Mouse (Mus musculus) embryonic facial prominence, embryonic 11.5 days (tissue): ENCODE measurements around the gene Ovol3. TPM values are rescaled to one million over a fixed set of nuclear protein-coding genes. Genes with fewer than 3 reads are reported as not detected.

Source experiments
- ATAC-seq: fragments of 200-750 bp; cut with Nextera tagmentation; replicated peaks from 2 replicates; pipeline ENCODE4 v1.8.0; 2017; ENCODE audit warnings: low read depth; ENCODE audit not compliant: insufficient number of reproducible peaks, low FRiP score, low TSS enrichment
- DNase-seq: peaks from one replicate; pipeline ENCODE4 v3.0.0-alpha.2; 2015; ENCODE audit warnings: low spot score
- H3K27ac ChIP-seq: fragments of 300-500 bp; sonication (generic); replicated peaks from 2 replicates; pipeline ENCODE4 v1.5.1; 2014; ENCODE audit warnings: mild to moderate bottlenecking, low read depth, low read length, control low read depth
- H3K27me3 ChIP-seq: fragments of 300-500 bp; sonication (generic); 2 replicates; pipeline ENCODE4 v1.6.1; 2014; ENCODE audit warnings: mild to moderate bottlenecking, low read length, moderate library complexity, mixed read lengths; ENCODE audit not compliant: control insufficient read depth, insufficient read depth
- H3K36me3 ChIP-seq: fragments of 300-500 bp; sonication (generic); replicated peaks from 2 replicates; pipeline ENCODE4 v1.6.1; 2014; ENCODE audit warnings: low read depth, mild to moderate bottlenecking, low read length, moderate library complexity, mixed read lengths; ENCODE audit not compliant: control insufficient read depth, insufficient read depth
- H3K4me1 ChIP-seq: fragments of 300-500 bp; sonication (generic); 2 replicates; pipeline ENCODE4 v1.6.1; 2014; ENCODE audit warnings: low read length, mixed read lengths; ENCODE audit not compliant: control insufficient read depth, insufficient read depth
- H3K4me2 ChIP-seq: fragments of 300-500 bp; sonication (generic); 2 replicates; pipeline ENCODE4 v1.6.1; 2014; ENCODE audit warnings: low read depth, mild to moderate bottlenecking, control low read depth, low read length, moderate library complexity
- H3K4me3 ChIP-seq: fragments of 300-500 bp; sonication (generic); 2 replicates; pipeline ENCODE4 v1.5.1; 2014; ENCODE audit warnings: low read depth, low read length, control low read depth
- H3K9ac ChIP-seq: fragments of 300-500 bp; sonication (generic); replicated peaks from 2 replicates; pipeline ENCODE4 v1.6.1; 2014; ENCODE audit warnings: mild to moderate bottlenecking, control low read depth, low read length
- H3K9me3 ChIP-seq: fragments of 300-500 bp; sonication (generic); replicated peaks from 2 replicates; pipeline ENCODE4 v1.6.1; 2016; ENCODE audit warnings: mild to moderate bottlenecking, low read length, inconsistent platforms, mixed read lengths; ENCODE audit not compliant: control insufficient read depth
- WGBS: fragments of 180-500 bp; shearing (Covaris S2); extraction: QIAGEN DNeasy Blood & Tissue Kit; methylation state at CpG from one replicate; pipeline ENCODE4 v1.1.7; 2014; 5-methylcytosine and 5-hydroxymethylcytosine counted together
- polyA plus RNA-seq: library from polyadenylated mRNA; unstranded; fragments of >200 nt; fragmentation: Nextera tagmentation; extraction: Ambion mirVana; gene quantifications from 2 replicates; pipeline ENCODE4 v1.2.1, GENCODE M21; 2014

Gene Ovol3
- polyA plus RNA-seq, 1 experiment from 2014 or later = not detected

DNA sequence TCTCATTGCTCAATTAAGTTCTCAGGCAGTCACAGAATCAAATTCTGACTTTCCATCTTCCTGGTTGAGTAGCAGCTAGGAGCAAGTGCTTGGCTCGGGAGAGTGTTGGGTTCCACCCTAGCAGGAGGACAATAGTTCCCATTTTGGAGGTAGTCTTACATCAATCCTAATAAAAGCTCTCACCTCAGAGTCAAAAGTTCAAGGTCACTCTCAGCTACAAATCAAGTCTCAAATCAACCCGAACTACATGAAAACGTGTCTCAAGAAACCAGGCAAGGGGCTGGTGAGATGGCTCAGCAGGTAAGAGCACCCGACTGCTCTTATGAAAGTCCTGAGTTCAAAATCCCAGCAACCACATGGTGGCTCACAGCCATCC is 46.4 kb downstream of the Ovol3 start:
- Histone ChIP-seq H3K4me2 (no peak overlapping the region), H3K27me3 (no peaks in the 10 kb centered on the region), H3K36me3 (peaks cover 7% of the 10 kb centered on the region; the same call in 1 of the 2 replicates), H3K4me3 (no peak overlapping the region), H3K4me1 (peaks cover 5% of the 10 kb centered on the region), H3K27ac (no peak overlapping the region), H3K9ac (no peak overlapping the region), H3K9me3 (no peaks in the 10 kb centered on the region)
- no peak for ATAC-seq
- WGBS = 86% methylated on average over 4 of the region's 4 CpGs
- DNase-seq = no peak

DNA sequence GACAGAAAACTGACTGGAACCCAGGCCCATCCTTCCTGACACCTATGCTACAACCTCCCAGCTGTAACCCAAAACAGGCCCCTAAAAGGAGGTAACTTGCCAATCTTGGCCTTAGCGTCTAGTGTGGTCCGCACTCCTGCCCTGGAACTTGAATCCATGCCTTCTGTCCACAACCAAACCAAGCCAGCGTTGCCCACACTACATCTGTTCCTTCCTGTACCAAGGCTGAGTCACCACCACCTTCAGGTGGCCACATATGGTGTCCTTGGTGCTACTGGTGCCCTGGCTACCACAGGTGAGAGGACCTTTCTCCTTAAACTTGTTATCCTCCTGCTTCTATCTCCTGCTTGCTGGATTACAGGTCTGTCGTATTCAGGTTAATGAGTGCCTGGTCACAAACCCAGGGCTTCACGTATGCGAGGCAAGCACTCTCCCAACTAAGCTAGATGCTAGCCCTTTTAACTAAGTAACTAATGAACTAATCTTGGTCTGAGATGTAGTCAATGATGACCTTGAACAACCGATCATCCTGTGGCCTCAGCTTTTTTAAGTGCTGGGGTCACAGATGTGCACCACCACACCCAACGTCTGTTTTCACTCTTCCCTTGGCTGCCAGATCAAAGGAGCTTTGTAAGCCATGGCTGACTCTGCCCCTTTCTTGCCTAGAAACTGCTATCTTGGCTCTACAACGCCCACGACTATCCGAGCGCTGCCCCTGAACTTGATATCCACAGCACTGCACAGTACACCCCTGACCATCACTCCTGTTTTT is 47.0 kb downstream of the Ovol3 start:
- no peak for ATAC-seq
- Histone ChIP-seq H3K27ac (no peak overlapping the region), H3K36me3 (peaks cover 7% of the 10 kb centered on the region; the same call in 1 of the 2 replicates), H3K27me3 (no peaks in the 10 kb centered on the region), H3K4me1 (peaks cover 7% of the 10 kb centered on the region), H3K9ac (no peak overlapping the region), H3K4me3 (no peak overlapping the region), H3K4me2 (no peak overlapping the region), H3K9me3 (no peaks in the 10 kb centered on the region)
- DNase-seq = no peak
- 77% methylated on average over 12 of the region's 12 CpGs for WGBS

DNA sequence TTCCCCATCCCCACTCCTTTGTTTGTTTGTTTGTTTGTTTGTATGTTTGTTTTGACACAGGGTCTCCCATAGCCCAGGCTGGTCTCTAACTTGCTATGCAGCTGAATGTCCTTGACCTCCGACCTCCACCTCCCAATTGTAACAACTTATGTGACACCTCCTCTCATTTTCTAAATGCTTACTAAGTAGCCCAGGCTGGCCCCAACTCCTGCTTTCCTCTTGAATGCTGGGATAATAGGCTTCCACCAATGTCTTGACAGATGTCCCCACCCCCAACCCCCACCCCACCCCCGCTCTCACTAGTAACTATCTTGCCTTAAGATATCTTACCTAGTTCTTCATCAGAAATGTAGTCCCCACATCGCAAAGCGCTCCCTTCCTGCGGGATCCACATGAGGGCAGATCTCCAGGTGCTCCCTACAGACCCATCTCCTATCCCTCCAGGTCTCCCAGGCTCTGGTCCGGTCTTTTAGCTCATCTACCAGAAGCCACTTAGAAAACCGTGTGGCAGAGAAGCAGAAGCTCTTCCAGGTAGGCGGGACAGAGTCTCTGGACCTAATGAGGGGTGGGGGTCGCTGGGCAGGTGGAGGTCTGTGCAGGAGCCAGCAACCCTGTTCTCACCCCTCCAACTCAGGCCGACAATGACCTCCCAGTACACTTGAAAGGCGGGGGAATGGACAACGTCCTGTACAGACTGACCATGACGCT is 50.7 kb downstream of the Ovol3 start:
- no peak for ATAC-seq
- Histone ChIP-seq H3K27ac (no peak overlapping the region), H3K4me3 (no peak overlapping the region)

DNA sequence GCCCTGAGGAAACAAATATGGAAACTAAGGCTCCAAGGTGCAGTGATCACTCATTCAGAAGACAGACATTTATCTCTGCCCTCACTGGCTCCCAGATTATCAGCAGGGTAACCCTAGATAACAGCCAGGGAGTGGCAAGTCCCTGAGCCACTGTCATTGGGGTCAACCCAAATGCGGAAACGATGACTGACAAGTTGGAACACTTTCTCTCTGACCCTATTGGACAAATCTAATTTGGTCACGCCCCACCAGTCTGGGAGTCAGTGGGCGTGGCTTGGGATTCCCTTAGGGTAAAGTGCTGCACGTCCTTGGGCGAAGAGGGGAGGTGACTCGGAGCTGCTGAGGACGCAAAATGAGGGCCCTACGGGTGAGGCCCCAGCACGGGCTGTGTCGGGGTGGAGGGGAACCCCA is 51.6 kb downstream of the Ovol3 start, which contains the start of gene Cox7a1:
Gene Cox7a1 (plus strand): TSS at position 266 of the 411 bp plus-strand sequence.
- Histone ChIP-seq H3K27ac (no peak within 1 kb of the TSS), H3K9ac (no peak within 1 kb of the TSS)
- WGBS = 2% methylated on average over 11 of the region's 11 CpGs

More for the DNA sequence above, 50.7 kb downstream of the Ovol3 start:
- H3K9ac ChIP-seq = no peak overlapping the region
- no peaks in the 10 kb centered on the region for H3K27me3 ChIP-seq
- H3K9me3 ChIP-seq = no peaks in the 10 kb centered on the region
- H3K4me2 ChIP-seq = no peak overlapping the region
- H3K4me1 ChIP-seq = peaks cover 4% of the 10 kb centered on the region; the same call in 1 of the 2 replicates
- DNase-seq = no peak
- peaks cover 7% of the 10 kb centered on the region; the same call in 1 of the 2 replicates for H3K36me3 ChIP-seq
- 70% methylated on average over 13 of the region's 13 CpGs for WGBS

More for the DNA sequence above, 51.6 kb downstream of the Ovol3 start, which contains the start of gene Cox7a1:
- Histone ChIP-seq H3K4me3 (no peak within 1 kb of the TSS), H3K27me3 (no peaks in the 10 kb centered on the region), H3K9me3 (no peaks in the 10 kb centered on the region), H3K4me1 (peaks cover 4% of the 10 kb centered on the region; the same call in 1 of the 2 replicates), H3K4me2 (no peak within 1 kb of the TSS; the same call in 1 of the 2 replicates), H3K36me3 (peaks cover 7% of the 10 kb centered on the region; the same call in 1 of the 2 replicates)
- DNase-seq (peak; percentile 77), ATAC-seq (0 out of 2 replicates have a peak, but pooled peaks have one; percentile 41)

Other genes with a start within 250 kb of the Ovol3 start
- 4.6 and 5.8 TPM in 2 replicates for gene Zfp14, start 184.3 kb downstream of the Ovol3 start, polyA plus RNA-seq
- 3.4 and 4.2 TPM in 2 replicates for gene Zfp82, start 162.8 kb downstream of the Ovol3 start, polyA plus RNA-seq
- gene Gm26920, start 145.3 kb downstream of the Ovol3 start, polyA plus RNA-seq = 3.6 and 4.8 TPM in 2 replicates
- gene Zfp566, start 145.2 kb downstream of the Ovol3 start, polyA plus RNA-seq = 17.5 and 18.4 TPM in 2 replicates
- gene Zfp260, start 140.9 kb downstream of the Ovol3 start, polyA plus RNA-seq = 152 and 161 TPM in 2 replicates
- 5.9 and 6.2 TPM in 2 replicates for gene Zfp382, start 113.8 kb downstream of the Ovol3 start, polyA plus RNA-seq
- gene Zfp146, start 66.0 kb downstream of the Ovol3 start, polyA plus RNA-seq = 19.8 and 23.0 TPM in 2 replicates
- gene Cox7a1, start 51.6 kb downstream of the Ovol3 start, polyA plus RNA-seq = 2.4 and 3.0 TPM in 2 replicates
- gene Capns1, start 36.9 kb downstream of the Ovol3 start, polyA plus RNA-seq = 56.8 and 56.9 TPM in 2 replicates
- gene Polr2i, start 3.8 kb downstream of the Ovol3 start, polyA plus RNA-seq = 166 and 177 TPM in 2 replicates
- 245 and 256 TPM in 2 replicates for gene Tbcb, start 3.5 kb downstream of the Ovol3 start, polyA plus RNA-seq
- 0.28 and 0.31 TPM in 2 replicates for gene Thap8, start 44.4 kb upstream of the Ovol3 start, polyA plus RNA-seq
- gene Wdr62, start 44.7 kb upstream of the Ovol3 start, polyA plus RNA-seq = 5.2 and 9.3 TPM in 2 replicates
- gene Clip3, start 56.0 kb upstream of the Ovol3 start, polyA plus RNA-seq = 52.5 and 70.5 TPM in 2 replicates
- gene Alkbh6, start 73.0 kb upstream of the Ovol3 start, polyA plus RNA-seq = 80.7 and 92.0 TPM in 2 replicates
- gene Syne4, start 79.1 kb upstream of the Ovol3 start, polyA plus RNA-seq = 34.5 and 44.5 TPM in 2 replicates
- gene E130208F15Rik, start 86.0 kb upstream of the Ovol3 start, polyA plus RNA-seq = 1.4 TPM in 1 of 2 replicates, not detected in the other
- 24.4 and 25.0 TPM in 2 replicates for gene Sdhaf1, start 88.2 kb upstream of the Ovol3 start, polyA plus RNA-seq
- gene Lrfn3, start 127.0 kb upstream of the Ovol3 start, polyA plus RNA-seq = 4.5 and 5.1 TPM in 2 replicates
- gene Tyrobp, start 178.0 kb upstream of the Ovol3 start, polyA plus RNA-seq = 16.9 and 17.9 TPM in 2 replicates
- gene Hcst, start 184.1 kb upstream of the Ovol3 start, polyA plus RNA-seq = 0.72 TPM in 1 of 2 replicates, not detected in the other
- gene Nfkbid, start 186.0 kb upstream of the Ovol3 start, polyA plus RNA-seq = 1.6 TPM in 2 replicates
- gene Aplp1, start 209.8 kb upstream of the Ovol3 start, polyA plus RNA-seq = 40.2 and 45.4 TPM in 2 replicates
- 0.45 and 0.84 TPM in 2 replicates for gene Kirrel2, start 222.0 kb upstream of the Ovol3 start, polyA plus RNA-seq
- gene Nphs1, start 222.6 kb upstream of the Ovol3 start, polyA plus RNA-seq = 0.36 TPM in 1 of 2 replicates, not detected in the other